Mouse (Mus musculus): ENCODE measurements at regions not wholly inside any gene's neighbourhood (a gene's known extent, or its start where the extent isn't known, plus 50 kb on each side); places are given as distances from the start of the nearest gene placed in this dataset.
"Not testable (repeated sequence)": the region's sequence is repeated elsewhere in the genome, so short reads cannot be mapped to it uniquely, and the experiment has no call there.

DNA sequence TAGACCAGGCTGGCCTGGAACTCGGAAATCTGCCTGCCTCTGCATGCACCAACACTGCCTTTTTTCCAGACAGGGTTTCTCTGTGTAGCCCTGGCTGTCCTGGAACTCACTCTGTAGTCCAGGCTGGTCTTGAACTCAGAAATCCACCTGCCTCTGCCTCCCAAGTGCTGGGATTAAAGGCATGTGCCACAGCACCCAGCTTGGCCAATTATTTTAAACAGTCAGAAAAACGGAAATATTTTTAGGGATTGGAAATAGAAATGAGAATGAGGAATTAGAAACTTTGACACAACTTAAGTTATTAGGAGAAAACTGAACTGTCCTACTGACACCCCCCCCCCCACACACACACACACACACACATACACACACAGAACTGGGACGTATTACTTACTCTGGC lies 54.3 kb upstream of the Gpd2 start:
- TF ChIP-seq CTCF (conservative IDR thresholded peaks at IDR 0.05; ENCODE audit: insufficient read depth, insufficient read length, low read depth, low read length); POLR2A (IDR thresholded peaks at IDR 0.05; ENCODE audit: low read depth, low read length): not testable (repeated sequence)
